Mouse (Mus musculus) neural tube, embryonic 11.5 days (tissue): Measurements from ENCODE around the gene Cnnm2. TPM values are rescaled to one million over a fixed set of nuclear protein-coding genes. Genes with fewer than 3 reads are reported as not detected.

Experiments used
- ATAC-seq: fragments of 200-750 bp; cut with Nextera tagmentation; 2 replicates; pipeline ENCODE4 v1.8.0; 2017; ENCODE audit warnings: moderate number of reproducible peaks, mild to moderate bottlenecking, moderate TSS enrichment, moderate library complexity; ENCODE audit not compliant: insufficient read depth, low FRiP score, low TSS enrichment
- DNase-seq: peaks from one replicate; pipeline ENCODE4 v3.0.0-alpha.2; 2015; ENCODE audit warnings: low spot score
- H3K27ac ChIP-seq: fragments of 300-500 bp; sonication (generic); 2 replicates; pipeline ENCODE4 v1.5.1; 2014; ENCODE audit warnings: low read depth, mild to moderate bottlenecking, low read length
- H3K27me3 ChIP-seq: fragments of 300-500 bp; sonication (generic); 2 replicates; pipeline ENCODE4 v1.6.1; 2014; ENCODE audit warnings: mild to moderate bottlenecking, low read length, mixed read lengths; ENCODE audit not compliant: control insufficient read depth, insufficient read depth
- H3K36me3 ChIP-seq: fragments of 300-500 bp; sonication (generic); 2 replicates; pipeline ENCODE4 v1.6.1; 2014; ENCODE audit warnings: mild to moderate bottlenecking, low read length, moderate library complexity, mixed read lengths; ENCODE audit not compliant: control insufficient read depth, insufficient read depth
- H3K4me1 ChIP-seq: fragments of 300-500 bp; sonication (generic); 2 replicates; pipeline ENCODE4 v1.6.1; 2014; ENCODE audit warnings: low read length, mixed read lengths; ENCODE audit not compliant: control insufficient read depth, insufficient read depth
- H3K4me2 ChIP-seq: fragments of 300-500 bp; sonication (generic); 2 replicates; pipeline ENCODE4 v1.6.1; 2014; ENCODE audit warnings: low read depth, mild to moderate bottlenecking, moderate library complexity
- H3K4me3 ChIP-seq: fragments of 300-500 bp; sonication (generic); 2 replicates; pipeline ENCODE4 v1.5.1; 2014; ENCODE audit warnings: low read depth, low read length
- H3K9ac ChIP-seq: fragments of 300-500 bp; sonication (generic); 2 replicates; pipeline ENCODE4 v1.6.1; 2014; ENCODE audit warnings: mild to moderate bottlenecking, low read length
- H3K9me3 ChIP-seq: fragments of 300-500 bp; sonication (generic); 2 replicates; pipeline ENCODE4 v1.6.1; 2016; ENCODE audit warnings: low read length; ENCODE audit not compliant: control insufficient read depth
- WGBS: fragments of 180-500 bp; shearing (Covaris S2); extraction: QIAGEN DNeasy Blood & Tissue Kit; methylation state at CpG from one replicate; pipeline ENCODE4 v1.1.7; 2014; 5-methylcytosine and 5-hydroxymethylcytosine counted together
- polyA plus RNA-seq: library from polyadenylated mRNA; unstranded; fragments of >200 nt; fragmentation: Nextera tagmentation; extraction: Ambion mirVana; gene quantifications from 2 replicates; pipeline ENCODE4 v1.2.1, GENCODE M21; 2014

Cnnm2 gene
- polyA plus RNA-seq, 1 experiment from 2014 or later = 5.4 TPM

DNA sequence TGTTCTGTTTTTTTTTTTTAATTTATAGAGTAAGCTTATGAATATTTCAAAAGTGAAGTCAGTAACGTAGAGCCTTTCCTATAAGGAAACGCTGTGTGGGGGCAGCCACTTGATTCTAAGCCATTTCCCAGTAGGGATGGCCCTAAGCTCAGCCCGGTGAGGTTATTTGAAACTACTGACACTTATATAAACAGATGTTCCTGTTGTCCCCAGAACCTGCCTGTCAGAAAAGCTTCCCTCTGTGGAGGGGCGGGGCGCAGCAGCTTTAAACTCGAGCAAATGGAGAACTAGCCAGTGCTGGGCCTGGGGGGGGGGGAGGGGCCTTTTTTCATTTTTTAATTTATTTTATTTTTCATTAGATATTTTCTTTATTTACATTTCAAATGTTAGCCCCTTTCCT, 102.7 kb downstream of the Cnnm2 start:
- ATAC-seq (no peak), DNase-seq (no peak)
- no peak overlapping the region for H3K4me3 ChIP-seq

DNA sequence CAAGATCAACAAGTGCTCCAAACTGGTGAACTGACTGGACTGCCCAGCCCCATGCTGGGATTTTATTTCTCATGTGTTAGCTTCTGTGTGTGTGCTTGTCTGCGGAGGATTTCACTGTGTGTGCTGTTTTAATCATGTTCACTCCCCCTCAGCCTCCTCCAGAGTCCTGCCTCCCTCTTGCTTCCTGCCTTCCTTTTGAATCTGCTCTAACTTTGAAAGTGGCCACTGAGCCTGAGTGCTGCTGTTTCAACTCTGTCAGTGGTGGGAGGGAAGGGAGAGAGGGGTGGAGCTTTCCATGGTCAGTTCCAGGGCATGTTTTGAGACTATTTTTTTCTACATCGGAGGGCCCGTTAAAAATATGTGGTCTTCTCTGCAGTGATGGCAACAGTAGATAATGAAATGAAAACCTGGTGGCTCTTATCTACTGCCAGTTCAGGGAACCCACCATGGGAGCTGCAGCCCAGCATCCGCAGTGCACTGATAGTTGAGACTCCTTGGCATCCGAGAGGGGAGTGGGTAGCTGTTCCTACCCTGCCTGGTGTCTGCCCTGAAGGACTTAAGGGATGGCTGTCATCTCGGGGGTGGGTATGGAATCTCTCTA, 103.4 kb downstream of the Cnnm2 start:
- no peak overlapping the region for H3K9ac ChIP-seq
- ATAC-seq (no peak), DNase-seq (no peak)
- H3K36me3 ChIP-seq = no peaks in the 10 kb centered on the region
- no peaks in the 10 kb centered on the region for H3K9me3 ChIP-seq
- no peaks in the 10 kb centered on the region for H3K4me1 ChIP-seq
- 75% methylated on average over 6 of the region's 6 CpGs for WGBS
- no peaks in the 10 kb centered on the region for H3K27me3 ChIP-seq
- no peak overlapping the region for H3K27ac ChIP-seq
- H3K4me3 ChIP-seq = no peak overlapping the region
- no peak overlapping the region for H3K4me2 ChIP-seq

More for the DNA sequence above, 102.7 kb downstream of the Cnnm2 start:
- Histone ChIP-seq H3K9ac (no peak overlapping the region), H3K4me2 (no peak overlapping the region), H3K36me3 (no peaks in the 10 kb centered on the region), H3K4me1 (no peaks in the 10 kb centered on the region), H3K27ac (no peak overlapping the region), H3K27me3 (no peaks in the 10 kb centered on the region), H3K9me3 (no peaks in the 10 kb centered on the region)
- WGBS = 50% methylated on average over 6 of the region's 6 CpGs

DNA sequence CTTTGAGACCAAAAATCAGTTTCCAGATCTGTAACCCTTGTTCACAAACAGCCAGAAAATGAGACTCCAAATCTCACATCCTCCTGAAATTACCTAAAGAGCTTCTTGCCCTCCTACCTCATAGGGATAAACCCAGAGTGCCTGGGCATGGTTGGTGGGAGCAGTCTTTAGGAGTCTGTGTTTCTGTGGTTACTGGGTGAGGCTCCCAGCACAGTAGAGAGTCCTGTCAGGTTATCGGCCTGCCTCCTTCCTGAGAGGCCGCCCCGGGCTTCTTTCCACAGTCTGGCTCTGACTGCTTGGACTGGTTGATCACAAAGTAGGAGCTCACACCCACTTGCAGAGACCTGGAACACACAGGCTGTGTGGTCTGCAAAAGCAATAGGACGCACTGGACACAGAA, 104.0 kb downstream of the Cnnm2 start:
- WGBS = 85% methylated on average over 4 of the region's 4 CpGs
- DNase-seq (no peak), ATAC-seq (no peak)
- Histone ChIP-seq H3K36me3 (no peaks in the 10 kb centered on the region), H3K27ac (no peak overlapping the region), H3K4me2 (no peak overlapping the region), H3K27me3 (no peaks in the 10 kb centered on the region), H3K9me3 (no peaks in the 10 kb centered on the region), H3K4me1 (no peaks in the 10 kb centered on the region), H3K9ac (no peak overlapping the region), H3K4me3 (no peak overlapping the region)

DNA sequence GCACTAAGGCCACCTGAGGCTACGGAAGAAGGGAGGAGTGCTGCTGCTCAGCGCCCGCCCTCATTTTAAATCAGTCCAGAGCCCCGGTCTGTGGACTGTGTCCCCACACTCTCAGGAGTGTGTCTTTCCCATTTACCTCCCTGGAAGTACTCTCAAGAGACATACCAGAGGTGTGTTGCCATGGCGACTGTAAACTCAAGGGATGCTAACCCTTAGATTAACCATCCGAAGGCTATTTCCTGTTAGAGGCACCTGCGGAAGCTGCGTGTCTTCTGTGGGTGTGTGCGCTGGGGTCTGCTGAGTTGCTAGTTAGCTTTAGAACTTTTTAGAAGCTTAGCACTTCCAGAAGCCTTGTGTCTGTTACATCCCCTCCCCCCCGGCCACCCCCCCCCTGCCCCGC, 107.7 kb downstream of the Cnnm2 start:
- no peaks in the 10 kb centered on the region for H3K36me3 ChIP-seq
- 63% methylated on average over 11 of the region's 11 CpGs for WGBS
- ATAC-seq = no peak

DNA sequence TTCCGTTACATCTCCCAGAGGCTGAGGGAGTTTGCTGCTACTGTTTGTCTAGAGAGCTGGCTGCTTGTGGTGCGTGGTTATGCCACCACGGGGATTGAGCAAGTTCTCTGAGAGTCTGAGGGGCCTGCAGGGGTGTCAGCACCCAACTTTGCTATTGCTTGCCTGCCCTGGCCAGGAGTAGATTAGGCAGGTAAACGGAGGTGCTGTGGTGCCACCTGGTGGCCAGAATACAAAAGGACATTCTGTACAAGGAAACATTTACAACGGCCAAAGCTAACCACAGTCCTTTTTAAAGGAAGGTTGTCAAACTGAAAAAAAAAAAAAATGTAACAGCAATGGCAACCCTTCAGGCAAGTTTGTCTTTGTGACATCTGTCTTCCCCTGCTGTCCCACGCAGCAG, 108.1 kb downstream of the Cnnm2 start:
- H3K4me1 ChIP-seq = no peaks in the 10 kb centered on the region
- no peak for ATAC-seq
- no peak overlapping the region for H3K27ac ChIP-seq
- H3K9me3 ChIP-seq = no peaks in the 10 kb centered on the region
- 14% methylated on average over 6 of the region's 6 CpGs for WGBS
- H3K4me2 ChIP-seq = no peak overlapping the region
- no peaks in the 10 kb centered on the region for H3K27me3 ChIP-seq
- DNase-seq = peak; percentile 82
- no peaks in the 10 kb centered on the region for H3K36me3 ChIP-seq
- no peak overlapping the region for H3K9ac ChIP-seq
- no peak overlapping the region for H3K4me3 ChIP-seq

More for the DNA sequence above, 107.7 kb downstream of the Cnnm2 start:
- no peak overlapping the region for H3K4me2 ChIP-seq
- H3K9ac ChIP-seq = no peak overlapping the region
- H3K9me3 ChIP-seq = no peaks in the 10 kb centered on the region
- no peak for DNase-seq
- no peak overlapping the region for H3K27ac ChIP-seq
- H3K4me3 ChIP-seq = no peak overlapping the region
- no peaks in the 10 kb centered on the region for H3K27me3 ChIP-seq
- no peaks in the 10 kb centered on the region for H3K4me1 ChIP-seq

DNA sequence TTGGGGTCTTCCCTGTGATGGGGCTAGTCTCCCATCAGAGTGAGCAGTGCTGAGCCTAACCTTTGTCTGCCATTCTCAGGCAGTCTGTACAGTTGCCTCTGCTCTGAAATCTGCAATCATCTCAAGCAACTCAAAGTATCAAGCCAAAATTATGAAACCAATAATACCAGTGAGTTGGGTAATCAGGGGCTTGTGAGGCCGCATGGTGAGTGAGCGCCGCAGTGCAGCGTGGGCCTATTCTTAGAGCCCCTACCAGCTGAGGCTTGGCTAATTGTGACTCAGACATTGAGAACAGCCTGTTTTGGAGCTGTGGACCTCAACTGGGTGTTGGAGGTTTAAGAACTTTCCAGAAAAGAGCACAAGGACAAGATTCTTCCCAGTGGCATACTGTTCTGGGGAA, 109.7 kb downstream of the Cnnm2 start:
- DNase-seq (no peak), ATAC-seq (no peak)
- 90% methylated on average over 4 of the region's 4 CpGs for WGBS
- H3K9me3 ChIP-seq = no peaks in the 10 kb centered on the region
- H3K4me1 ChIP-seq = no peaks in the 10 kb centered on the region
- H3K9ac ChIP-seq = no peak overlapping the region; the same call in 1 of the 2 replicates
- H3K4me3 ChIP-seq = no peak overlapping the region
- H3K4me2 ChIP-seq = no peak overlapping the region
- H3K27me3 ChIP-seq = no peaks in the 10 kb centered on the region
- no peak overlapping the region for H3K27ac ChIP-seq
- H3K36me3 ChIP-seq = no peaks in the 10 kb centered on the region

DNA sequence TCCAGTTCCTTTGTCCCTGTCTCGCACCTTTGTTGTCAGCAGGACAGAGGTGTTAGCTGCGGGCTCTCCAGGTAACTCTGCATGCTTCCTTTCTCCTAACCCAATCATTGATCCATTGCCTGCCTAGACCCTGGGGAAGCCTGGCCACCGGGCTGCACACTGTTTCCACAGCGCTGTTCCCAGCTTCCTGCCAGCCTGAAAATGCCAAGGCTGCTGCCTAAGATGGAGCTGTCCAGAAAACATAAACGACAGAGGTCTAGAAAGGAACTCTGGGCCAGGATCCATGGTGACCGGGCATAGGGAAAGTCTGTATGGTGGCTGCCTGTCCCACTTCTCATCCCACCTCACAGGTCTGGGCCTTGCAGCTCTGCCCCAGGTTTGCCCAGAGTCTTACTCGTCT, 110.3 kb downstream of the Cnnm2 start:
- no peak for ATAC-seq
- Histone ChIP-seq H3K27ac (no peak overlapping the region), H3K4me2 (no peak overlapping the region), H3K4me1 (no peaks in the 10 kb centered on the region), H3K9ac (no peak overlapping the region), H3K9me3 (no peaks in the 10 kb centered on the region), H3K4me3 (no peak overlapping the region), H3K36me3 (no peaks in the 10 kb centered on the region), H3K27me3 (no peaks in the 10 kb centered on the region)
- WGBS = 81% methylated on average over 7 of the region's 7 CpGs
- DNase-seq = no peak

DNA sequence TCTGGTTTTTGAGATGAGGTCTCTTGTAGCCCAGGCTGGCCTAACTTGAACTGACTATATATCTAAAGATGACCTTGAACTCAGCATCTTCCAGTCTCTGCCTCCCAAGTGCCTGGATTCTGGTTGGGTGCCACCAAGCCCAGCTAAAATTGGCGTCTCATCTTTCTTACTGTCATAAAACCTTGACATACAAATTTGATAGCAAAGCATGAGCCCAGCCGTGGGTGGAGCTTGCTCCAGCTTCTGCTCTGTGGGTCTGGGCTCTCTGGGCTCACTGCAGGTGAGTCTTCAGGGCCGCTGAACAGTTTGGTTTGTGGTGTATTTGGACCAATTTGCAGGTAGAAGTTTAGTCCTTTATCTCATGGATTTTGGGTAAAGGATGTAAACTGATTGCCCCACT, 112.5 kb downstream of the Cnnm2 start:
- H3K4me1 ChIP-seq = no peaks in the 10 kb centered on the region
- ATAC-seq (no peak), DNase-seq (no peak)
- H3K4me2 ChIP-seq = no peak overlapping the region
- no peaks in the 10 kb centered on the region for H3K9me3 ChIP-seq
- 89% methylated on average over 3 of the region's 3 CpGs for WGBS
- H3K36me3 ChIP-seq = no peaks in the 10 kb centered on the region
- H3K27me3 ChIP-seq = no peaks in the 10 kb centered on the region
- H3K4me3 ChIP-seq = no peak overlapping the region
- H3K27ac ChIP-seq = no peak overlapping the region
- H3K9ac ChIP-seq = no peak overlapping the region

DNA sequence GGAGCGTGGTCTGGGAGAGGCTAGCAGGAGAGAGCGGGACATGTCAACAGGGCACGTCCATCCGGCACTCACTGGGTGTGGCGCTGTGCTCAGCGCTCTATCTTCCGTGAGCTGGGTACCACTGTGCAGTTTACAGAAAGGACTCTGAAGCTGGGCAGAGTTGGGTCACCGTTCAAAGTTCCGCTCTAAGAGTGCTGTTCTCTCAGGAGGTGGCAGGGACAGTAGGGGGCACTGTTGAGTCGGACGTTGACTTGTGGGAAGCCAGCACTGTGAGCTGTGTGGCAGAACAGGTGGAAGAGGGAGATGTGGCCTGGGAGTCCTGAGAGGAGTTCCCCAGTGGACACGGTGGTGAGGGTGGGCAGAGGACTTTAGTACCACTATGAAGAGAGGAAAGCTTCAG, 114.4 kb downstream of the Cnnm2 start:
- WGBS = 49% methylated on average over 12 of the region's 12 CpGs
- Histone ChIP-seq H3K27ac (no peak overlapping the region), H3K4me2 (no peak overlapping the region), H3K27me3 (no peaks in the 10 kb centered on the region), H3K4me3 (no peak overlapping the region), H3K9me3 (no peaks in the 10 kb centered on the region), H3K4me1 (no peaks in the 10 kb centered on the region), H3K9ac (no peak overlapping the region), H3K36me3 (peaks cover 2% of the 10 kb centered on the region; the same call in 1 of the 2 replicates)
- peak; percentile 83 for DNase-seq
- peak; percentile 61; the same call in 1 of the 2 replicates for ATAC-seq
